Mouse (Mus musculus): ENCODE measurements around the gene Gng12.

DNA sequence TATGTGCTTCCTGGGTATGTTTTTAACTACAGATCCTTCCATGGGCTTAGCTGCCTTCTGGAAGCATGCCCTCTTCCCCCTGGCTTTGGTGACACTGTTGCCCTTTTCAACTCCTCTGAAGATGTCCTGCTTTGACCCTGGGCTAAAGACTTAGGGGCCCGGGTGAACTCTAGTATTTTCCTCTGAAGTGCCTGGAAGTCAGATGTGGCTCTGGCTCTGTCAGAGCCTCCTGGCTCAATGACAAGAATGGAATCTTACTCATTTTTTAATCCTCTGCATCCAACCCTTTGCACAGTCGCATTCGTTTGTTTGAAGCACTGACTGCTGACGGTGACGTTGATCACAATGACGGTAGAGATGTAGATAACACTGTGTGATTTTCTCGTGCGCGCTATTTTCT is 96.0 kb downstream of the Gng12 start:
- no peak for TF ChIP-seq POLR2A (IDR thresholded peaks at IDR 0.05; ENCODE audit: insufficient read depth, low read length)
- no peak for TF ChIP-seq CTCF (IDR thresholded peaks at IDR 0.05; ENCODE audit: low read depth, low read length)
- no peak for TF ChIP-seq EP300 (IDR thresholded peaks at IDR 0.05; ENCODE audit: insufficient read depth, low read depth, low read length)
